Mouse (Mus musculus) gastrocnemius, postnatal 25 days (tissue): Measurements from ENCODE around the gene Exosc3. TPM values are rescaled to one million over a fixed set of nuclear protein-coding genes. Genes with fewer than 3 reads are reported as not detected.
A peak's percentile ranks its signal among the peaks of the same experiment; 100 is the strongest.

Experiments used
- DNase-seq: peaks from one replicate; pipeline ENCODE4 v3.0.0; 2022
- total RNA-seq, 2 experiments: library from RNA; stranded (reverse); gene quantifications; 1 replicate in 1 of 2; 2 replicates in 1 of 2; pipeline ENCODE4 v1.2.3; 2021

Gene Exosc3
- total RNA-seq, 2 experiments from 2014 or later, result 9.6 to 10.0 TPM

DNA sequence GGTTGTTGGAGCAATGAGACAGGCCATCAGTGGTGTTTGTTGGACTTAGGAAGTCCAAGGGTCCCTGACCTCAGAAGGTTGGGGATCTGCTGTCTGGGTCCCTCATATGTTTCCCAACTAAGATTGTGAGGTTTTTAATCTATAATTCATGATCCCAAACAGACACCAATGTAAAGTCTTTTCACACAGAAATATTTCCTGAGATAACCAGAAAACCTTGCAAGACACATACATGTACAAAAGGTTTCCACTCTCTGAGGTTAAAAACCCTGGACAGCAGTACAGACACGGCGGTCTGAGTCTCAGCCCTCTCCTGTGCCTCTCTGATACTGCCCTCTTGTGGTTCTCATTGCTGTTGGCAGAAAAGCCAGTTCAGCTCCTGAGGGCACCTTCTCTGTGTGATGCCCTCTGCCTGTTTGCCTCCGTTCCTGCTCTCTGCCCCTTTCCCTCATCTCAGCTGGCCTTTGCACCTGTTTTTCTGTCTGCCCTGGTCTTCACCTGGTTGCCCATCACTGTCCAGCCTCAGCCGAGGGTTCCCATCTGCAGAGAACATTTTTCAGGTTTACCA, 62.5 kb downstream of the Exosc3 start:
- peak; percentile 42 for DNase-seq

GRCm38 (mm10) chr4:45279292-45279691, 63.2 kb downstream of the Exosc3 start:
- no peak for DNase-seq

- no peak for DNase-seq
Measured at GRCm38 (mm10) chr4:45275770-45276169, 66.8 kb downstream of the Exosc3 start.

DNA sequence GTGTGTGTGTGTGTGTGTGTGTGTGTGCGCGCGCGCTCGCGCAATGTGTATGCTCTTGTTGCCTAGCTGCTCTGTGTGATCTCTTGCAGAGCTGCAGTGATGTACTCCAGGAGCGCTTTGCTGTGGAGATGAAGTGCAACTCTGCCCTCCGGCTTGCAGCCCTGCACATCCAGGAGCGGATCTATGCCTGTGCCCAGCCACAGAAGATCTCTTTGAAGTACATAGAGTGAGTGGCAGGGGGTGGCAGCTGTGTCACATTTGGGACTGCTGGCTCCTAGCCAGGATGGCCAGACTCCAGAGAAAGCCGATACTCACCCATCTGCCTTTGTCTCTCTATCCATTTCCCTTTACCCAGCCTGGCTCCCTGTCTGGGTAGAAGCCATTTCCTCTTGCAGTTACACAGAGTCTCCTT, 71.5 kb downstream of the Exosc3 start:
- no peak for DNase-seq

DNA sequence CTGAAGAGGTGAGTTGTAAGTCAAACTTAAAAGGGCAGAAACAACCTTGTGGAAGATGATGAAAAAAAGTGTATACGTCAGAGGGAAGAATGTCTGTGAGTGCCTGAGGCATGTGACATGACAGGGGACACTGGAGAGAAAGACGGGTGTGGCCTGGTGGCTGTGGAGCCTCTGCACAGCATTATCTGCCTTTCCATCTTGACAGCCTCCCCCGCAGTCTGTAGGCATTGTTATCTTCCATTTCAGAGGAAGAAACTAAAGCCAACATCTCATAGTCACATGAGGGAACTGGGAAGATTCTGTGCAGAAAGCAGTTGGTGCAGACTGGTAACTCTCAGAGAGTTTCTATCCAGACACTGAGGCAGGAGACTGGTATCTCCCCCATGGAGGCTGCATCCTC, 74.6 kb downstream of the Exosc3 start:
- no peak for DNase-seq

Other genes with a start within 250 kb of the Exosc3 start
- gene Tomm5, start 234.6 kb downstream of the Exosc3 start, total RNA-seq, result 100 to 1,000 TPM in 1 of 2 experiments, 10 to 100 TPM in 1; 84.5 to 103 TPM
- under 1 TPM; 0.51 to 0.56 TPM for gene Frmpd1, start 157.9 kb downstream of the Exosc3 start, total RNA-seq
- 1 to 10 TPM; 4.9 to 5.3 TPM for gene Trmt10b, start 45.6 kb downstream of the Exosc3 start, total RNA-seq
- 1 to 10 TPM; 9.3 to 9.9 TPM for gene Dcaf10, start 631 bp downstream of the Exosc3 start, total RNA-seq
- gene Slc25a51, start 66.0 kb upstream of the Exosc3 start, total RNA-seq, result 10 to 100 TPM; 74.9 to 77.3 TPM
- gene Shb, start 189.7 kb upstream of the Exosc3 start, total RNA-seq, result 1 to 10 TPM; 5.4 to 8.0 TPM